Mouse (Mus musculus) forebrain, embryonic 15.5 days (tissue): Measurements from ENCODE around the gene Nr4a1. TPM values are rescaled to one million over a fixed set of nuclear protein-coding genes. Genes with fewer than 3 reads are reported as not detected.

ENCODE experiments used
- ATAC-seq: fragments of 200-750 bp; cut with Nextera tagmentation; replicated peaks from 2 replicates; pipeline ENCODE4 v1.8.0; 2017; ENCODE audit warnings: mild to moderate bottlenecking, moderate TSS enrichment, moderate library complexity
- H3K27ac ChIP-seq: fragments of 300-500 bp; sonication (generic); replicated peaks from 2 replicates; pipeline ENCODE4 v1.5.1; 2015; ENCODE audit warnings: mild to moderate bottlenecking, inconsistent platforms
- H3K27me3 ChIP-seq: fragments of 300-500 bp; sonication (generic); 2 replicates; pipeline ENCODE4 v1.6.1; 2015; ENCODE audit warnings: inconsistent platforms
- H3K36me3 ChIP-seq: fragments of 300-500 bp; sonication (generic); 2 replicates; pipeline ENCODE4 v1.6.1; 2015; ENCODE audit warnings: mild to moderate bottlenecking, inconsistent platforms
- H3K4me1 ChIP-seq: fragments of 300-500 bp; sonication (generic); 2 replicates; pipeline ENCODE4 v1.6.1; 2015; ENCODE audit warnings: inconsistent platforms
- H3K4me2 ChIP-seq: fragments of 300-500 bp; sonication (generic); replicated peaks from 2 replicates; pipeline ENCODE4 v1.6.1; 2015; ENCODE audit warnings: mild to moderate bottlenecking, inconsistent platforms
- H3K4me3 ChIP-seq: fragments of 300-500 bp; sonication (generic); 2 replicates; pipeline ENCODE4 v1.5.1; 2015; ENCODE audit warnings: mild to moderate bottlenecking, inconsistent platforms
- H3K9ac ChIP-seq: fragments of 300-500 bp; sonication (generic); replicated peaks from 2 replicates; pipeline ENCODE4 v1.6.1; 2015; ENCODE audit warnings: mild to moderate bottlenecking, inconsistent platforms
- H3K9me3 ChIP-seq: fragments of 300-500 bp; sonication (generic); 2 replicates; pipeline ENCODE4 v1.6.1; 2016; ENCODE audit warnings: inconsistent platforms
- WGBS: fragments of 180-500 bp; shearing (Covaris S2); methylation state at CpG from one replicate; pipeline ENCODE4 v1.1.7; 2015; ENCODE audit warnings: mixed read lengths; 5-methylcytosine and 5-hydroxymethylcytosine counted together
- polyA plus RNA-seq: library from polyadenylated mRNA; unstranded; fragments of >200 nt; fragmentation: Nextera tagmentation; extraction: Ambion mirVana; gene quantifications from 2 replicates; pipeline ENCODE4 v1.2.1, GENCODE M21; 2015

The Nr4a1 gene
- polyA plus RNA-seq, 1 experiment from 2014 or later: 3.7 TPM

DNA sequence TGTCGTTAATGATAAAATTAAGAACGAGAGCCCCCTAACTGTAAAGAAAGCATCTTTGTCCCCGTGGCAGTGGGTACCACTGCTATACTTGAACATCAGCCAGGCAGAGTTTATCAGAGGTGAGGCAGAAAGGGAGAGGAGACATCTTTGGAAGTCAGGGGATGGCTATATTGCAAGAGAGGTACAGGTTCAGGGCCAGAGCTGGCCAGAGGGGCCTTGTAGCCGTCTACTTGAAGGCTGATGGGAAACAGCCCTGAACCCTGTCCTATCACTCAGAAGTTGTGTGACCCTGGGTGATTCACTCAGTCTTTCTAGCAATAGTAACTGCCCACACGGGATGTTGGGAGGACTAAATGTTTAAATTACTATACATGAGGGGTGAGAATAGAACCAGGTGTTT, 67.1 kb downstream of the Nr4a1 start:
- Histone ChIP-seq H3K36me3 (no peaks in the 10 kb centered on the region), H3K4me3 (no peak overlapping the region), H3K4me1 (peaks cover 6% of the 10 kb centered on the region), H3K9ac (no peak overlapping the region), H3K4me2 (no peak overlapping the region), H3K27ac (no peak overlapping the region), H3K9me3 (no peaks in the 10 kb centered on the region), H3K27me3 (no peaks in the 10 kb centered on the region)
- no peak for ATAC-seq
- WGBS: 70% methylated on average over 5 of the region's 5 CpGs

DNA sequence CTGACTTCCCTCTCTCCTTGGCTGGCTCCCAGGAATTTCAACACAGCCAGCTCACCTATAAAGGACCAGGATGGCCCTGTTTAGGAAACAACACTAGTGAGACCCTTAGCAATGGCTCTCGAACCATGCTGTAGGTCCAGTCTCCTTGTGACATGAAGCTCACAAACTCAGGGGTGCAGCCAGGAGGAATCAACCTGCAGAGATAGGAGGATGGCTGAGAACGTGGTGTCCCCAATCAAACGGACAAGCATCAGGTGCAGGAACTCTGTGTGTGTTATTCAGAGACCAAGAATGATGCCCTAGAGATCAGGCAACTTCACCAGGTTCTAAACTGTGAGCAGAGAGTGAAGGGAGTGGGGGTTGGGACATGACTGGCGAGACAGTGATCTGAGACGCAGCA, 68.0 kb downstream of the Nr4a1 start:
- Histone ChIP-seq H3K4me3 (no peak overlapping the region), H3K9ac (no peak overlapping the region), H3K27ac (no peak overlapping the region), H3K9me3 (no peaks in the 10 kb centered on the region), H3K4me2 (no peak overlapping the region), H3K36me3 (no peaks in the 10 kb centered on the region), H3K27me3 (no peaks in the 10 kb centered on the region), H3K4me1 (no peaks in the 10 kb centered on the region)
- 84% methylated on average over 5 of the region's 5 CpGs for WGBS
- ATAC-seq: no peak

DNA sequence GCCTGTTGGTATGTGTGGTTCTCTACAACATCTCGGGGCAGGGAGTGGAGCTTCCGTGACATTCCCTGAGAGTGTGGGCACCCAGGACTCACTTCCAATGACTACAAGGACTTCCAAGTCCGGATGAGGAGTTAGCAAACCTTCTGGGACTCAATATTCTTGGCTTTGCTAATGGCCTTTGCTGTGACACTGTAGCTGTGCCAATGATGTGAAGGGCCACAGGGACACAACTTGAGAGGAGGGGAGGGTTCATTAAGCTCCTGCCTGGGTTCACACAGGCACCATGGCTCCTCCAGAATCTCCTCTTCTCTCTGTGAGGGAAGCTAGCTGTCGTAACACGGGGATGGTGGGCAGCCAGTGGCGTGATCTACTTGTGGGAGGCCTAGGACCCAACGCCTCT, 68.6 kb downstream of the Nr4a1 start:
- H3K9ac ChIP-seq: no peak overlapping the region
- no peaks in the 10 kb centered on the region for H3K9me3 ChIP-seq
- no peaks in the 10 kb centered on the region for H3K4me1 ChIP-seq
- no peak overlapping the region for H3K4me3 ChIP-seq
- H3K36me3 ChIP-seq: no peaks in the 10 kb centered on the region
- WGBS: 86% methylated on average over 7 of the region's 7 CpGs
- no peak for ATAC-seq
- no peak overlapping the region for H3K4me2 ChIP-seq
- H3K27ac ChIP-seq: no peak overlapping the region
- H3K27me3 ChIP-seq: no peaks in the 10 kb centered on the region

DNA sequence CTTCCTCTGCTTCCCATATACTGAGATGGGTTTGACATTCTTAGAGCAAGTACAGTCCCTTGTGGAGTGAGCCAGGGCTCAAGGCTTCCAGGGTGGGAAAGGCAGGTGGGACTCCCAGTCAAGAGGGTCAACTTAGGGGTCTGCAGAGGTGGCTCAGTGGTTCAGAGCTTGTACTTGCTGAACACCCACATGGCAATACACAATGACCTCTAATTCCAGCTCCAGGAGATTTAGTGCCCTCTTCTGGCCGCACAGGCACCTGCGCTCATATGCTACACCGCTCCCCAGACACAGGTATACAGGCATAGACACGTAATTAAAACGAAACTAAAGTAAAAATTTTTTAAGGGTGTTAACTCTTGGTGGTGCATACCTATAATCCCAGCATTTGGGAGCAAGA, 69.4 kb downstream of the Nr4a1 start:
- 95% methylated on average over 5 of the region's 5 CpGs for WGBS
- no peaks in the 10 kb centered on the region for H3K4me1 ChIP-seq
- no peak overlapping the region for H3K27ac ChIP-seq
- no peak overlapping the region for H3K9ac ChIP-seq
- no peaks in the 10 kb centered on the region for H3K27me3 ChIP-seq
- no peak overlapping the region for H3K4me3 ChIP-seq
- no peak overlapping the region for H3K4me2 ChIP-seq
- no peaks in the 10 kb centered on the region for H3K9me3 ChIP-seq
- no peak for ATAC-seq
- no peaks in the 10 kb centered on the region for H3K36me3 ChIP-seq

Other genes with a start within 250 kb of the Nr4a1 start
- gene Gm47841, start 206.9 kb upstream of the Nr4a1 start, polyA plus RNA-seq: not detected in 2 replicates
- not detected in 2 replicates for gene Fignl2, start 175.7 kb upstream of the Nr4a1 start, polyA plus RNA-seq
- not detected in 2 replicates for gene Ankrd33, start 138.5 kb upstream of the Nr4a1 start, polyA plus RNA-seq
- 6.5 and 6.7 TPM in 2 replicates for gene Acvrl1, start 125.7 kb upstream of the Nr4a1 start, polyA plus RNA-seq
- 22.6 and 22.8 TPM in 2 replicates for gene Acvr1b, start 80.2 kb upstream of the Nr4a1 start, polyA plus RNA-seq
- 1.3 and 1.7 TPM in 2 replicates for gene Grasp, start 30.1 kb upstream of the Nr4a1 start, polyA plus RNA-seq
- gene Atg101, start 30.0 kb downstream of the Nr4a1 start, polyA plus RNA-seq: 86.4 and 86.8 TPM in 2 replicates
- gene 6030408B16Rik, start 38.9 kb downstream of the Nr4a1 start, polyA plus RNA-seq: 0.37 and 0.48 TPM in 2 replicates
- gene Krt80, start 115.9 kb downstream of the Nr4a1 start, polyA plus RNA-seq: 0.08 TPM in 1 of 2 replicates, not detected in the other
- 0.26 and 0.46 TPM in 2 replicates for gene Krt7, start 156.8 kb downstream of the Nr4a1 start, polyA plus RNA-seq
- gene Krt87, start 184.5 kb downstream of the Nr4a1 start, polyA plus RNA-seq: 0.09 and 0.10 TPM in 2 replicates
- gene Krt88, start 193.5 kb downstream of the Nr4a1 start, polyA plus RNA-seq: not detected in 2 replicates
- not detected in 2 replicates for gene Krt81, start 209.5 kb downstream of the Nr4a1 start, polyA plus RNA-seq
- not detected in 2 replicates for gene Krt86, start 219.2 kb downstream of the Nr4a1 start, polyA plus RNA-seq
- not detected in 2 replicates for gene Krt83, start 237.2 kb downstream of the Nr4a1 start, polyA plus RNA-seq